Mouse (Mus musculus): ENCODE data around the gene Il1f8.
A peak's percentile ranks its signal among the peaks of the same experiment; 100 is the strongest.
"Not testable (repeated sequence)": the region's sequence is repeated elsewhere in the genome, so short reads cannot be mapped to it uniquely, and the experiment has no call there.

Gene Il1f8

GRCm38 (mm10) chr2:24152861-24153260, at the start of gene Il1f8:
Il1f8 (plus strand) TSS chr2:24153161.
- no peak for DNase-seq (ENCODE audit: low spot score)

GRCm38 (mm10) chr2:24103619-24104289, 49.2 kb upstream of the Il1f8 start:
- DNase-seq (ENCODE audit: low spot score) = no peak

- DNase-seq (ENCODE audit: low spot score) = no peak
Observed at GRCm38 (mm10) chr2:24109085-24109484, 43.9 kb upstream of the Il1f8 start.

DNA sequence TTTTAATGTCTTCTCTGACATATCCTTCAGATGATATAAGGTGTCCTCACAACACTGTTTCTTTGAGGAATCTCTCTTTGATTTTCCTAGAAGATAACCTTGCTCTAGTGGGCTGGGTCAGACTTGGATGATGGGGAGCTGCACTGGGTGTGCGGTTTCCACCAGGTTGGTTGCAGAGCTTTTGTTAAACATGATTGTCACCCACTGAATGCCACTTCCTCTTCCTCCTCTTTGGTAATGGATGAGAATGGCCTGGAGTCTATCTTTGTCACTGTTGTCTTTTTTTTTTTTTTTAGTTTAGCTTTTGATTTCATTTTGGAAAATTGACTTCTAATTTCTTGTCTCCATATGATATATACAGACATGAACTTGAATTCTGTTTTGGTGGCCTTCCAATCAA, 18.6 kb upstream of the Il1f8 start:
- no peak for DNase-seq (ENCODE audit: low spot score)

DNA sequence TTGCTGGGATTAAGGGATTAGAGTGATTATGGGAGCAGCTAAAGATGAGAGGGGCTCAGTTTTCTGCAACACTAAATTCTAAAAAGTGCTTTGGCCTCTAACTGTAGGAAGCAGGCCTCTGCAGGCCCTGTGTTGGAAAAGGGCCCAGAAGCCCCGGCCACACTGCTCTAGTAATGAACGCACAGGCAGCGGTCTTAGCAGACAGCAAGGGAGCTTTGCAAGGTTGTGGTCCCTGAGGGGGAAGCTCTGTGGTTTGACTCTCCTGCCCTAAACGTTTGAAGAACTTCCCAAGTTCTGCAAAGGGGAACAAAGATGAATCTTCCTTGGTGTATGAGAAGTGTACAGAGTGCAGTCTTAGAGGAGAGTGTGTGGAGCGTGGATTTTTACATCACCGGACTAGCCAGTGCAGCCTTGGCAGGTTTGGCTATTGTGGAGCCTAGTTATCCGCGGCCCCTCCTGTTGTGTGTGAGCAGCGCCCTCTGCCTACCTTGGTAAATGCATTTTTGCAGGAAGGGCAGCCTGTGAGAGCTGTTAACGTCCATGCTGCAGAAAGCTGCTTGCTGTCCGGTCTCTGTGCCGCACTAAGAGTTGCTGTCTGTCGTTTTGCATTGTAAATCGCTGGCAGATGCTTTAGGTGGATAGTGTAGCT, 28.8 kb downstream of the Il1f8 start:
- DNase-seq (ENCODE audit: low spot score) = peak; percentile 25

DNA sequence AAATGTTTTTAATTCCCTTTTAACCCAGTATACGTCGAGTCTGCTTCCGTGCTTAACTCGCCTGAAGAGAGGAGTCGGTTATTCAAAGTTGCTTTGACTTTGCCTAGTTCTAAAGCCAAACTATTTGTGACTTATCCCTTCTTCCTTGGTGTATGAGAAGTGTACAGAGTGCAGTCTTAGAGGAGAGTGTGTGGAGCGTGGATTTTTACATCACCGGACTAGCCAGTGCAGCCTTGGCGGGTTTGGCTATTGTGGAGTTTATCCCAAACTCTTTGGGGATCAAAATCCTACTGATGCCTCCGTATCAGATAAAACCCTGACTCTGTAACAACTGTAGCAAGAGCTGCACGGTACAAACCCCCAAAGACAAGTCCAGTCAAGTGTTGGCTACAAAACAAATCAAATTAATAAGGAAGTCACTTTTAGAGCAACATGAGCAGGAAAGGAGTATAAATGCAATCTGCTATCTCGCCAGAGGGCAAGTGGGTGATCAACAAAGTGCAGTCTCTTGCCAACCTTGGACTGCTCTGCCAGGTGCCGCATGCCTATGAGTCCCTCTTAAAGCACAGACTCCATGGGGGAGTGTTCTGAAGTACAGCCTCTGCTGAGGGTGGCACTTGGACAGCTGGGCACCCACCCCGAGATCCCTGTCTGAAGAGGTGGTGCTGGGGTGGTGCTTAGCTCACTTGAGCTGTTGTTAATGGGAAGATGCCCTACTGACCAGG, 29.6 kb downstream of the Il1f8 start:
- not testable (repeated sequence) for DNase-seq (ENCODE audit: low spot score)

- not testable (repeated sequence) for DNase-seq (ENCODE audit: low spot score)
Observed at GRCm38 (mm10) chr2:24184092-24184491, 31.1 kb downstream of the Il1f8 start.

GRCm38 (mm10) chr2:24186176-24186575, 33.2 kb downstream of the Il1f8 start, which contains the start of gene Il1f9:
Il1f9 (plus strand) TSS chr2:24186476.
- DNase-seq (ENCODE audit: low spot score) = no peak

GRCm38 (mm10) chr2:24187585-24187984, 34.6 kb downstream of the Il1f8 start:
- no peak for DNase-seq (ENCODE audit: low spot score)

DNA sequence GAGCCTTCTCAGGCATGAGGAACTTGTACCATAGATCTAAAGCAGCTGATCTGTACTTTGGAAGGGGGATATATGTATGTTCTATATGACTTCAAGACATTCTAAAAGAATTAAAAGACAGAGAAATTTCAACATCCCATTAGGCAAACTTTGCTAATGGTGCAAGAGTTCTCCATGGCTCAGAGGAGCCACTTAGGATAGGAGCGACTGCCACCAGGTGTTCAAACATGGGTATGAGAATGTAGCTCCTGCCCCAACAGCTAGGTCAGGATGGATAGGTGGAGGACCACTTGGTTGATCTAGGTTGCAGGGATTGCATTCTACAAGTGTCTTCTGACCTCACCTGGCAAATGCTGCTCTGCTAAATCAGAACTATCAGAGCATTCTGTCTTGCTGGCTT, 35.2 kb downstream of the Il1f8 start:
- no peak for DNase-seq (ENCODE audit: low spot score)

All from ovary, postnatal 14 days (tissue).